Comparison of ENCODE assay signal across 13 mouse cellular contexts in the genomic region with DNA sequence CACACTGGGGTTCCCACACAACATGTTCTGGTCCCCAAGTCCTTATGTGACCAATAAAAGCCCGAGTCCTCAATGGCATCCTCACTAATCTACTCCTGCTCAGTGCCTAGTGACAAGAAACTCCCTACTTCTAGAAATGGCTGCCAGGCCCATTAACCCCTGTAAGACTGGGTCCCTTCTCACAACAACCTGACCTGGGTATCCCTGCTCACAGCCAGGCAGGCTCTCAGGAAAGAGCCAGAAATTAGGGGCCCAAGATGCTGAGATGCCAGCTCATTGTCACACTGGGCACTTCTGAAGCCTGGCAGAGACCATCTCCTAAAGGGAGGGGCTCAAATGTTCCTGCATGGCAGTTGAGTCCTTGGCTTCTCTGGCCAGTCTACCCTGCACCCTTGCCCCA. TPM values are rescaled to one million over a fixed set of nuclear protein-coding genes. Genes with fewer than 3 reads are reported as not detected.
A peak's percentile ranks its signal among the peaks of the same experiment; 100 is the strongest.
DNase-seq lines count a peak whose midpoint lies in the region; ATAC-seq lines count a peak whose summit lies in the region.
"Had no signal": no experiment of that assay in that cellular context is flagged by ENCODE, and none has a peak within 500 bp of the region (broad histone marks: within the 10 kb centered on the region; RNA-seq: fewer than 3 reads in every experiment).

No protein-coding gene starts in this region.

- H3K27ac ChIP-seq in heart, embryonic 12.5 days (ENCODE audit: poor library complexity, severe bottlenecking): no peak overlapping the region
- peak overlapping the region; percentile 81 for H3K27ac ChIP-seq in forebrain, embryonic 16.5 days (ENCODE audit: low read length)
- H3K27ac ChIP-seq in midbrain, embryonic 11.5 days (ENCODE audit: low read depth, low read length): no peak overlapping the region

- peaks cover 68% of the 10 kb centered on the region for H3K4me1 ChIP-seq in heart, embryonic 12.5 days (replicated peaks)
- H3K4me1 ChIP-seq in forebrain, embryonic 16.5 days (replicated peaks; ENCODE audit: control insufficient read depth, insufficient read depth, low read length): peaks cover 69% of the 10 kb centered on the region
- H3K4me1 ChIP-seq in midbrain, embryonic 11.5 days (ENCODE audit: control insufficient read depth, insufficient read depth, low read length): peaks cover 59% of the 10 kb centered on the region

- H3K9me3 ChIP-seq in heart, embryonic 12.5 days (replicated peaks): no peaks in the 10 kb centered on the region
- H3K9me3 ChIP-seq in forebrain, embryonic 16.5 days (ENCODE audit: control insufficient read depth, low read length): no peaks in the 10 kb centered on the region
- no peaks in the 10 kb centered on the region for H3K9me3 ChIP-seq in midbrain, embryonic 11.5 days (ENCODE audit: control insufficient read depth, low read length)

- 58% methylated on average over 1 of the region's 1 CpGs for WGBS in heart, embryonic 12.5 days
- 45% methylated on average over 1 of the region's 1 CpGs for WGBS in forebrain, embryonic 16.5 days
- WGBS in midbrain, embryonic 11.5 days: 58% methylated on average over 1 of the region's 1 CpGs

- peak overlapping the region; percentile 86 for H3K9ac ChIP-seq in heart, embryonic 12.5 days
- peak overlapping the region; percentile 98 for H3K9ac ChIP-seq in forebrain, embryonic 16.5 days (replicated peaks; ENCODE audit: low read depth, low read length)
- H3K9ac ChIP-seq in midbrain, embryonic 11.5 days (ENCODE audit: low read length): peak overlapping the region; percentile 30

- ATAC-seq in heart, embryonic 12.5 days (ENCODE audit: insufficient number of reproducible peaks, low FRiP score): no peak
- no peak for ATAC-seq in forebrain, embryonic 16.5 days
- no peak for ATAC-seq in midbrain, embryonic 11.5 days (ENCODE audit: low FRiP score)

- peak overlapping the region; percentile 83 for H3K4me2 ChIP-seq in heart, embryonic 12.5 days
- peak overlapping the region; percentile 72 for H3K4me2 ChIP-seq in forebrain, embryonic 16.5 days (ENCODE audit: low read length)
- peak overlapping the region; percentile 96 for H3K4me2 ChIP-seq in midbrain, embryonic 11.5 days

- H3K27me3 ChIP-seq in heart, embryonic 12.5 days (replicated peaks): peaks cover 35% of the 10 kb centered on the region
- H3K27me3 ChIP-seq in forebrain, embryonic 16.5 days (replicated peaks; ENCODE audit: control insufficient read depth, insufficient read depth, low read length): no peaks in the 10 kb centered on the region; the same call in 1 of the 2 replicates
- H3K27me3 ChIP-seq in midbrain, embryonic 11.5 days (ENCODE audit: control insufficient read depth, insufficient read depth, low read length): peaks cover 16% of the 10 kb centered on the region

- intact Hi-C loops in heart, postnatal 14 days (cut with DNase I): no loop called here

- H3K4me3 ChIP-seq in heart, embryonic 12.5 days: peak overlapping the region; percentile 77
- H3K4me3 ChIP-seq in forebrain, embryonic 16.5 days (replicated peaks; ENCODE audit: low read length): peak overlapping the region; percentile 81
- no peak overlapping the region; the same call in 1 of the 2 replicates for H3K4me3 ChIP-seq in midbrain, embryonic 11.5 days (ENCODE audit: low read depth, low read length)

- H3K36me3 ChIP-seq in heart, embryonic 12.5 days: peaks cover 5% of the 10 kb centered on the region
- H3K36me3 ChIP-seq in forebrain, embryonic 16.5 days (ENCODE audit: control insufficient read depth, insufficient read depth): no peaks in the 10 kb centered on the region
- no peaks in the 10 kb centered on the region; the same call in 1 of the 2 replicates for H3K36me3 ChIP-seq in midbrain, embryonic 11.5 days (ENCODE audit: control insufficient read depth, insufficient read depth, low read length)

- no peak for DNase-seq in heart, postnatal 14 days
- DNase-seq in cerebellum, adult 9-11 months: peak; percentile 39
- DNase-seq in midbrain, embryonic 11.5 days (ENCODE audit: low spot score, missing footprints): no peak
- no peak for DNase-seq in left cerebral cortex, adult 18-20 months (ENCODE audit: low spot score in 2 of 2)
- DNase-seq in gastrocnemius, postnatal 10 days: no peak
- DNase-seq in gastrocnemius, postnatal 4 days (ENCODE audit: low spot score in 2 of 2): no peak
- DNase-seq: retina, postnatal 1 day; thymus, adult 2 months had no signal

RNA-seq across cellular contexts. Expression of gene Dusp8, which starts 2.7 kb away (rescaled TPM):
- 17.7 and 17.8 TPM in 2 replicates for polyA plus RNA-seq in heart, embryonic 12.5 days (2016; fragmentation: Nextera tagmentation; extraction: Ambion mirVana)
- 10 to 100 TPM; 29.2 to 35.4 TPM for total RNA-seq in heart, postnatal 14 days (2021)
- polyA plus RNA-seq in forebrain, embryonic 16.5 days (2015; fragmentation: Nextera tagmentation; extraction: Ambion mirVana): 84.9 and 98.7 TPM in 2 replicates
- polyA plus RNA-seq in midbrain, embryonic 11.5 days (2014; fragmentation: Nextera tagmentation; extraction: Ambion mirVana): 14.5 and 15.7 TPM in 2 replicates
- total RNA-seq in left cerebral cortex, adult 18-20 months (2021): 100 to 1,000 TPM; 150 to 154 TPM
- total RNA-seq in gastrocnemius, postnatal 10 days (2021): 10 to 100 TPM; 16.8 to 17.3 TPM
- 10 to 100 TPM; 14.3 to 20.4 TPM for total RNA-seq in gastrocnemius, postnatal 4 days (2021)

RNA-seq across cellular contexts. Expression of gene Gm45618, which starts 27.5 kb away (rescaled TPM):
- polyA plus RNA-seq in heart, embryonic 12.5 days (2016; fragmentation: Nextera tagmentation; extraction: Ambion mirVana): not detected in 2 replicates
- total RNA-seq in heart, postnatal 14 days (2021): not detected
- polyA plus RNA-seq in forebrain, embryonic 16.5 days (2015; fragmentation: Nextera tagmentation; extraction: Ambion mirVana): 0.34 TPM in 1 of 2 replicates, not detected in the other
- polyA plus RNA-seq in midbrain, embryonic 11.5 days (2014; fragmentation: Nextera tagmentation; extraction: Ambion mirVana): not detected in 2 replicates
- total RNA-seq in left cerebral cortex, adult 18-20 months (2021): not detected
- total RNA-seq in gastrocnemius, postnatal 10 days (2021): not detected
- not detected for total RNA-seq in gastrocnemius, postnatal 4 days (2021)
- total RNA-seq: CH12.LX; common myeloid progenitor, adult 5-6 weeks; layer of hippocampus, postnatal 10 days had no signal
- polyA plus RNA-seq: thymus, adult 2 months had no signal

RNA-seq across cellular contexts. Expression of gene Mob2, which starts 32.1 kb away (rescaled TPM):
- polyA plus RNA-seq in heart, embryonic 12.5 days (2016; fragmentation: Nextera tagmentation; extraction: Ambion mirVana): 42.7 and 43.6 TPM in 2 replicates
- total RNA-seq in heart, postnatal 14 days (2021): 10 to 100 TPM; 39.9 to 43.0 TPM
- polyA plus RNA-seq in forebrain, embryonic 16.5 days (2015; fragmentation: Nextera tagmentation; extraction: Ambion mirVana): 53.2 and 54.2 TPM in 2 replicates
- 59.2 and 60.2 TPM in 2 replicates for polyA plus RNA-seq in midbrain, embryonic 11.5 days (2014; fragmentation: Nextera tagmentation; extraction: Ambion mirVana)
- total RNA-seq in left cerebral cortex, adult 18-20 months (2021): 10 to 100 TPM; 37.7 to 39.1 TPM
- total RNA-seq in gastrocnemius, postnatal 10 days (2021): 10 to 100 TPM; 30.1 to 36.7 TPM
- 10 to 100 TPM; 45.0 to 47.9 TPM for total RNA-seq in gastrocnemius, postnatal 4 days (2021)

RNA-seq across cellular contexts. Expression of gene Gm39115, which starts 42.8 kb away (rescaled TPM):
- not detected in 2 replicates for polyA plus RNA-seq in heart, embryonic 12.5 days (2016; fragmentation: Nextera tagmentation; extraction: Ambion mirVana)
- total RNA-seq in heart, postnatal 14 days (2021): not detected
- polyA plus RNA-seq in forebrain, embryonic 16.5 days (2015; fragmentation: Nextera tagmentation; extraction: Ambion mirVana): not detected in 2 replicates
- polyA plus RNA-seq in midbrain, embryonic 11.5 days (2014; fragmentation: Nextera tagmentation; extraction: Ambion mirVana): not detected in 2 replicates
- not detected for total RNA-seq in left cerebral cortex, adult 18-20 months (2021)
- not detected for total RNA-seq in gastrocnemius, postnatal 10 days (2021)
- total RNA-seq in gastrocnemius, postnatal 4 days (2021): not detected
- total RNA-seq: CH12.LX; common myeloid progenitor, adult 5-6 weeks; layer of hippocampus, postnatal 10 days had no signal
- polyA plus RNA-seq: thymus, adult 2 months had no signal

RNA-seq across cellular contexts. Expression of gene Gm45337, which starts 51.4 kb away (rescaled TPM):
- not detected in 2 replicates for polyA plus RNA-seq in heart, embryonic 12.5 days (2016; fragmentation: Nextera tagmentation; extraction: Ambion mirVana)
- not detected for total RNA-seq in heart, postnatal 14 days (2021)
- polyA plus RNA-seq in forebrain, embryonic 16.5 days (2015; fragmentation: Nextera tagmentation; extraction: Ambion mirVana): not detected in 2 replicates
- not detected in 2 replicates for polyA plus RNA-seq in midbrain, embryonic 11.5 days (2014; fragmentation: Nextera tagmentation; extraction: Ambion mirVana)
- total RNA-seq in left cerebral cortex, adult 18-20 months (2021): not detected
- not detected for total RNA-seq in gastrocnemius, postnatal 10 days (2021)
- total RNA-seq in gastrocnemius, postnatal 4 days (2021): not detected
- total RNA-seq: CH12.LX; common myeloid progenitor, adult 5-6 weeks; layer of hippocampus, postnatal 10 days had no signal
- polyA plus RNA-seq: thymus, adult 2 months had no signal

Comparison
In these comparisons a context has a peak if more than half of its experiments do, and no peak if none do; other contexts are left out.
1. H3K9ac ChIP-seq: peak in every context shown above with its lines; median percentile 98 in forebrain, embryonic 16.5 days; 86 in heart, embryonic 12.5 days; 30 in midbrain, embryonic 11.5 days.
2. RNA of gene Dusp8, which starts 2.7 kb away (total RNA-seq): 150 to 154 TPM in left cerebral cortex, adult 18-20 months; 29.2 to 35.4 TPM in heart, postnatal 14 days, 14.3 to 20.4 TPM in gastrocnemius, postnatal 4 days and 16.8 to 17.3 TPM in gastrocnemius, postnatal 10 days; every median in the first group is over 4 times any median in the second.
3. Peak in every context shown above with its lines, with median percentiles within 50 percentile points of each other: H3K4me2 ChIP-seq.